Mouse (Mus musculus) cerebral cortex, adult 2 months (tissue): ENCODE measurements around the gene Myo15b.

Experiments used
- WGBS: fragments of 180-500 bp; shearing (Covaris S2); methylation state at CpG from one replicate; pipeline ENCODE4 v1.1.7; 2018; 5-methylcytosine and 5-hydroxymethylcytosine counted together

Gene Myo15b

GRCm38 (mm10) chr11:115902831-115903230, 44.6 kb downstream of the Myo15b start:
- WGBS: 83% methylated on average over 1 of the region's 1 CpGs

- 72% methylated on average over 11 of the region's 11 CpGs for WGBS
Measured at GRCm38 (mm10) chr11:115903384-115904230, 45.4 kb downstream of the Myo15b start.

- 86% methylated on average over 8 of the region's 8 CpGs for WGBS
Measured at GRCm38 (mm10) chr11:115904231-115904955, 46.2 kb downstream of the Myo15b start.

- 65% methylated on average over 16 of the region's 16 CpGs for WGBS
Measured at GRCm38 (mm10) chr11:115904956-115905790, 47.0 kb downstream of the Myo15b start.

- WGBS: 90% methylated on average over 3 of the region's 3 CpGs
Measured at GRCm38 (mm10) chr11:115906116-115906515, 47.9 kb downstream of the Myo15b start.

- WGBS: 93% methylated on average over 5 of the region's 5 CpGs
Measured at GRCm38 (mm10) chr11:115906521-115906920, 48.3 kb downstream of the Myo15b start.

- WGBS: 85% methylated on average over 5 of the region's 5 CpGs
Measured at GRCm38 (mm10) chr11:115911134-115911561, 52.9 kb downstream of the Myo15b start.

GRCm38 (mm10) chr11:115911632-115912376, 53.6 kb downstream of the Myo15b start, which contains the start of gene Smim6:
TSS of gene Smim6 (plus strand) at chr11:115912017.
- 90% methylated on average over 11 of the region's 11 CpGs for WGBS

- 95% methylated on average over 4 of the region's 4 CpGs for WGBS
Measured at GRCm38 (mm10) chr11:115916579-115916978, 58.4 kb downstream of the Myo15b start.

- WGBS: 95% methylated on average over 5 of the region's 5 CpGs
Measured at GRCm38 (mm10) chr11:115918637-115919036, 60.4 kb downstream of the Myo15b start.

GRCm38 (mm10) chr11:115919073-115919472, 60.9 kb downstream of the Myo15b start:
- 97% methylated on average over 5 of the region's 5 CpGs for WGBS

GRCm38 (mm10) chr11:115920110-115920818, 62.1 kb downstream of the Myo15b start:
- 27% methylated on average over 6 of the region's 6 CpGs for WGBS

GRCm38 (mm10) chr11:115921986-115922385, 63.8 kb downstream of the Myo15b start:
- 64% methylated on average over 1 of the region's 1 CpGs for WGBS

GRCm38 (mm10) chr11:115929031-115929430, 70.8 kb downstream of the Myo15b start:
- 85% methylated on average over 8 of the region's 8 CpGs for WGBS

GRCm38 (mm10) chr11:115929818-115930217, 71.6 kb downstream of the Myo15b start:
- WGBS: 67% methylated on average over 3 of the region's 3 CpGs

- WGBS: 62% methylated on average over 3 of the region's 3 CpGs
Measured at GRCm38 (mm10) chr11:115931235-115931634, 73.0 kb downstream of the Myo15b start.

GRCm38 (mm10) chr11:115933108-115933746, 75.0 kb downstream of the Myo15b start, which contains the start of the genes Sap30bp and Recql5:
TSS of gene Sap30bp (plus strand) at chr11:115933282.
TSS of gene Recql5 (minus strand) at chr11:115933477.
- under 1% methylated on average over 28 of the region's 28 CpGs for WGBS

- WGBS: under 1% methylated on average over 16 of the region's 16 CpGs
Measured at GRCm38 (mm10) chr11:115933747-115934110, 75.5 kb downstream of the Myo15b start.

GRCm38 (mm10) chr11:115939690-115940329, 81.6 kb downstream of the Myo15b start:
- 28% methylated on average over 6 of the region's 6 CpGs for WGBS
